Mouse (Mus musculus) neural tube, embryonic 15.5 days (tissue): ENCODE results near the gene Lef1. TPM values are rescaled to one million over a fixed set of nuclear protein-coding genes. Genes with fewer than 3 reads are reported as not detected.

Source experiments
- ATAC-seq: fragments of 200-750 bp; cut with Nextera tagmentation; 2 replicates; pipeline ENCODE4 v1.8.0; 2017; ENCODE audit warnings: mild to moderate bottlenecking, moderate TSS enrichment, moderate library complexity; ENCODE audit not compliant: low FRiP score
- H3K27ac ChIP-seq: fragments of 300-500 bp; sonication (generic); replicated peaks from 2 replicates; pipeline ENCODE4 v1.5.1; 2015; ENCODE audit warnings: mild to moderate bottlenecking, inconsistent platforms
- H3K27me3 ChIP-seq: fragments of 300-500 bp; sonication (generic); replicated peaks from 2 replicates; pipeline ENCODE4 v1.6.1; 2015; ENCODE audit warnings: inconsistent platforms
- H3K36me3 ChIP-seq: fragments of 300-500 bp; sonication (generic); 2 replicates; pipeline ENCODE4 v1.6.1; 2015; ENCODE audit warnings: inconsistent platforms
- H3K4me1 ChIP-seq: fragments of 300-500 bp; sonication (generic); 2 replicates; pipeline ENCODE4 v1.6.1; 2015; ENCODE audit warnings: inconsistent platforms
- H3K4me2 ChIP-seq: fragments of 300-500 bp; sonication (generic); 2 replicates; pipeline ENCODE4 v1.6.1; 2015; ENCODE audit warnings: inconsistent platforms, mild to moderate bottlenecking, moderate library complexity
- H3K4me3 ChIP-seq: fragments of 300-500 bp; sonication (generic); replicated peaks from 2 replicates; pipeline ENCODE4 v1.5.1; 2015; ENCODE audit warnings: mild to moderate bottlenecking, inconsistent platforms
- H3K9ac ChIP-seq: fragments of 300-500 bp; sonication (generic); replicated peaks from 2 replicates; pipeline ENCODE4 v1.6.1; 2015; ENCODE audit warnings: mild to moderate bottlenecking, inconsistent platforms
- H3K9me3 ChIP-seq: fragments of 300-500 bp; sonication (generic); replicated peaks from 2 replicates; pipeline ENCODE4 v1.6.1; 2016; ENCODE audit warnings: inconsistent platforms
- WGBS: fragments of 180-500 bp; shearing (Covaris S2); methylation state at CpG from one replicate; pipeline ENCODE4 v1.1.7; 2015; ENCODE audit warnings: mixed read lengths; 5-methylcytosine and 5-hydroxymethylcytosine counted together
- polyA plus RNA-seq: library from polyadenylated mRNA; unstranded; fragments of >200 nt; fragmentation: Nextera tagmentation; extraction: Ambion mirVana; gene quantifications from 2 replicates; pipeline ENCODE4 v1.2.1, GENCODE M21; 2015

Lef1 gene
- polyA plus RNA-seq, 1 experiment from 2014 or later: 6.3 TPM

GRCm38 (mm10) chr3:131171292-131171960, 61.2 kb downstream of the Lef1 start:
- Histone ChIP-seq H3K4me1 (no peaks in the 10 kb centered on the region), H3K9me3 (no peaks in the 10 kb centered on the region), H3K27ac (no peak overlapping the region), H3K36me3 (no peaks in the 10 kb centered on the region), H3K4me2 (no peak overlapping the region), H3K4me3 (no peak overlapping the region), H3K9ac (no peak overlapping the region), H3K27me3 (no peaks in the 10 kb centered on the region)
- 59% methylated on average over 11 of the region's 11 CpGs for whole genome bisulfite sequencing
- ATAC-seq: no peak

GRCm38 (mm10) chr3:131172293-131172692, 62.0 kb downstream of the Lef1 start:
- H3K27ac ChIP-seq: no peak overlapping the region
- WGBS: 85% methylated on average over 4 of the region's 4 CpGs
- H3K4me2 ChIP-seq: no peak overlapping the region
- no peaks in the 10 kb centered on the region for H3K4me1 ChIP-seq
- no peak for ATAC-seq
- H3K4me3 ChIP-seq: no peak overlapping the region
- H3K36me3 ChIP-seq: no peaks in the 10 kb centered on the region
- no peaks in the 10 kb centered on the region for H3K27me3 ChIP-seq
- H3K9ac ChIP-seq: no peak overlapping the region
- no peaks in the 10 kb centered on the region for H3K9me3 ChIP-seq

GRCm38 (mm10) chr3:131181006-131181405, 70.7 kb downstream of the Lef1 start:
- 0 out of 2 replicates have a peak, but pooled peaks have one; percentile 9 for ATAC-seq
- Histone ChIP-seq H3K36me3 (no peaks in the 10 kb centered on the region), H3K4me2 (no peak overlapping the region), H3K27me3 (no peaks in the 10 kb centered on the region), H3K27ac (no peak overlapping the region), H3K9me3 (no peaks in the 10 kb centered on the region), H3K4me3 (no peak overlapping the region), H3K9ac (no peak overlapping the region), H3K4me1 (peaks cover 8% of the 10 kb centered on the region)
- WGBS: 76% methylated on average over 11 of the region's 11 CpGs

- H3K9ac ChIP-seq: no peak overlapping the region
- WGBS: 37% methylated on average over 6 of the region's 6 CpGs
- no peak overlapping the region for H3K4me3 ChIP-seq
- no peaks in the 10 kb centered on the region for H3K9me3 ChIP-seq
- peak; percentile 67; the same call in 1 of the 2 replicates for ATAC-seq
- 0 out of 2 replicates have a peak overlapping the region, but pooled peaks have one; percentile 5 for H3K27ac ChIP-seq
- H3K27me3 ChIP-seq: no peaks in the 10 kb centered on the region
- no peak overlapping the region for H3K4me2 ChIP-seq
- no peaks in the 10 kb centered on the region for H3K36me3 ChIP-seq
- H3K4me1 ChIP-seq: peaks cover 8% of the 10 kb centered on the region
Measured at GRCm38 (mm10) chr3:131182158-131182557, 71.9 kb downstream of the Lef1 start.

- ATAC-seq: no peak
- no peak overlapping the region for H3K9ac ChIP-seq
- H3K9me3 ChIP-seq: no peaks in the 10 kb centered on the region
- peaks cover 8% of the 10 kb centered on the region for H3K4me1 ChIP-seq
- no peak overlapping the region for H3K4me3 ChIP-seq
- no peaks in the 10 kb centered on the region for H3K36me3 ChIP-seq
- H3K27ac ChIP-seq: no peak overlapping the region
- no peak overlapping the region for H3K4me2 ChIP-seq
- 79% methylated on average over 5 of the region's 5 CpGs for WGBS
- no peaks in the 10 kb centered on the region for H3K27me3 ChIP-seq
Measured at GRCm38 (mm10) chr3:131186193-131186592, 75.9 kb downstream of the Lef1 start.

GRCm38 (mm10) chr3:131190239-131190638, 80.0 kb downstream of the Lef1 start:
- H3K9me3 ChIP-seq: no peaks in the 10 kb centered on the region
- ATAC-seq: no peak
- no peak overlapping the region for H3K4me2 ChIP-seq
- H3K36me3 ChIP-seq: no peaks in the 10 kb centered on the region
- 70% methylated on average over 11 of the region's 11 CpGs for WGBS
- no peaks in the 10 kb centered on the region for H3K4me1 ChIP-seq
- H3K27me3 ChIP-seq: no peaks in the 10 kb centered on the region
- no peak overlapping the region for H3K4me3 ChIP-seq
- H3K27ac ChIP-seq: no peak overlapping the region
- H3K9ac ChIP-seq: no peak overlapping the region

- Histone ChIP-seq H3K36me3 (no peaks in the 10 kb centered on the region), H3K9me3 (no peaks in the 10 kb centered on the region), H3K27ac (no peak overlapping the region), H3K9ac (no peak overlapping the region), H3K4me1 (no peaks in the 10 kb centered on the region), H3K4me3 (no peak overlapping the region), H3K4me2 (no peak overlapping the region), H3K27me3 (no peaks in the 10 kb centered on the region)
- ATAC-seq: no peak
- WGBS: 86% methylated on average over 19 of the region's 19 CpGs
Measured at GRCm38 (mm10) chr3:131190671-131191367, 80.5 kb downstream of the Lef1 start.

- H3K4me3 ChIP-seq: no peak overlapping the region
- H3K4me2 ChIP-seq: no peak overlapping the region
- H3K9ac ChIP-seq: no peak overlapping the region
- H3K27ac ChIP-seq: no peak overlapping the region
- H3K9me3 ChIP-seq: no peaks in the 10 kb centered on the region
- H3K27me3 ChIP-seq: no peaks in the 10 kb centered on the region
- ATAC-seq: no peak
- no peaks in the 10 kb centered on the region for H3K4me1 ChIP-seq
- WGBS: 70% methylated on average over 7 of the region's 7 CpGs
- H3K36me3 ChIP-seq: no peaks in the 10 kb centered on the region
Measured at GRCm38 (mm10) chr3:131191454-131191853, 81.2 kb downstream of the Lef1 start.

- no peak for ATAC-seq
- WGBS: 70% methylated on average over 10 of the region's 10 CpGs
- Histone ChIP-seq H3K4me1 (no peaks in the 10 kb centered on the region), H3K4me2 (no peak overlapping the region), H3K9ac (no peak overlapping the region), H3K4me3 (no peak overlapping the region), H3K9me3 (no peaks in the 10 kb centered on the region), H3K27ac (no peak overlapping the region), H3K27me3 (no peaks in the 10 kb centered on the region), H3K36me3 (no peaks in the 10 kb centered on the region)
Measured at GRCm38 (mm10) chr3:131196050-131196449, 85.8 kb downstream of the Lef1 start.

GRCm38 (mm10) chr3:131196507-131197019, 86.3 kb downstream of the Lef1 start:
- Histone ChIP-seq H3K9ac (no peak overlapping the region), H3K27ac (no peak overlapping the region), H3K9me3 (no peaks in the 10 kb centered on the region), H3K27me3 (no peaks in the 10 kb centered on the region), H3K4me2 (no peak overlapping the region), H3K4me1 (no peaks in the 10 kb centered on the region), H3K4me3 (no peak overlapping the region), H3K36me3 (no peaks in the 10 kb centered on the region)
- WGBS: 88% methylated on average over 8 of the region's 8 CpGs
- no peak for ATAC-seq

- Histone ChIP-seq H3K27ac (no peak overlapping the region), H3K27me3 (no peaks in the 10 kb centered on the region), H3K4me1 (no peaks in the 10 kb centered on the region), H3K36me3 (no peaks in the 10 kb centered on the region), H3K4me3 (no peak overlapping the region), H3K4me2 (no peak overlapping the region), H3K9me3 (no peaks in the 10 kb centered on the region), H3K9ac (no peak overlapping the region)
- no peak for ATAC-seq
- WGBS: 86% methylated on average over 3 of the region's 3 CpGs
Measured at GRCm38 (mm10) chr3:131198991-131199390, 88.7 kb downstream of the Lef1 start.
